Mouse (Mus musculus): ENCODE measurements at regions not wholly inside any gene's neighbourhood (a gene's known extent, or its start where the extent isn't known, plus 50 kb on each side); places are given as distances from the start of the nearest gene placed in this dataset.

DNA sequence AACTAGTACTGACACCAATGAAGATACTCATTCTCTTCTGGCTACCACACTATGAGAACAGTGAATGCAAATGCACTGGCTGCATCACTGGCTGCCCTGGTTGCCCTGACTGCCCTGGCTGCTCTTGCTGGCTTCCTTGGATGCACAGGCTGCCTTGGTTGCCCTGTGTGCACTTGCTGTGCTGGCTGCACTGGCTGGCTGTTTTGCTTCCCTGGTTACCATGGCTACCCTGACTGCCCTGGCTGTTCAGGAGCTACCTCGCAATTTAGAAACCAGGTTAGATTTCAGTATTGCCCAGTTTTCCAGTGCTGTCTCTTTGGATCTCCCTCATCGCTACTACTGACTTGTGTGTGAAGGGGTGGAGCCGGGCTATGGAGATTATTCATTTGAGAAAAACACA lies 175.7 kb downstream of the Fat4 start:
- Histone ChIP-seq H3K4me3 (no peak overlapping the region), H3K27me3 (no peaks in the 10 kb centered on the region), H3K36me3 (no peaks in the 10 kb centered on the region), H3K9ac (no peak overlapping the region), H3K27ac (no peak overlapping the region), H3K4me1 (replicated peaks) (peaks cover 4% of the 10 kb centered on the region), H3K4me2 (no peak overlapping the region), H3K9me3 (no peaks in the 10 kb centered on the region)
- 70% methylated on average over 3 of the region's 3 CpGs for WGBS
- ATAC-seq (ENCODE audit: low FRiP score): no peak

DNA sequence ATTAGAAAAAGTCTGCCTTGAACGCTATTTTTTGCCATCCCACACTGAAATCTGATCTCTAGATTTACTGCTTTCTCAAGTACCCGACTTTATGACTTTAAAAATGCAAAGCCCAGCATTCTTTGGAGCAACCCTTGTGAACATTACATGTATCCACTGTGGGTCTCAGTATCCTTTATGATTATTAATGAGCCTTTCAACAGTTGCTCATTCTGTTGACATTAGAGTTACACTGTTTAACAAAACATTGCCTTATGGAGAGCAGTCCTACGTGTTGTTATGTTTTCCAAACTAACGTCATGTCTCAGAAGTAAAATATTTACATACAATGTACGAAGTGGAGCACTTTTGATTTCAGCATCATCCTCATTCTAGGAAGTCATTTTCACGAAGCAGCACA lies 178.7 kb downstream of the Fat4 start:
- no peak for ATAC-seq (ENCODE audit: low FRiP score)
- Histone ChIP-seq H3K9me3 (no peaks in the 10 kb centered on the region), H3K4me3 (no peak overlapping the region), H3K27me3 (no peaks in the 10 kb centered on the region), H3K36me3 (no peaks in the 10 kb centered on the region), H3K27ac (no peak overlapping the region), H3K4me1 (replicated peaks) (peaks cover 4% of the 10 kb centered on the region), H3K4me2 (no peak overlapping the region), H3K9ac (no peak overlapping the region)
- WGBS: 80% methylated on average over 6 of the region's 6 CpGs

DNA sequence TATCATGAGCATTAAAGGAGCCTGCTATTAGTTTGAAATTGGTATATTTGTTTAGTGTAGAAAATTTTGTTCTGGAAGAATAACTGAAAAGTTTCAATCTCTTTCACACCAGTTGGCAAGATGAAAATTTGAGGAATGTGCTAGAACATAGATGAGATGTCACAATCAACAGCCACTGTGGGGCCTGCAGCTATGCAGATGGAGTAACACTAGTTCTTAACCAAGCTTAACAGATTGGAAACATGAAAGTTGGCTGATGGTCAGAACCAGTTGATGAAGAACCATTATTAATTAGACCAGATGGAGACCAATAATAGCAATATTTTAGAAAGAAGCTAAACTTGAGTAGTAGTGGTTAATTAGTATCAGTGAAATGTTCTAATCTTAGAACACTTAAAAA lies 182.3 kb downstream of the Fat4 start:
- ATAC-seq (ENCODE audit: low FRiP score): no peak

DNA sequence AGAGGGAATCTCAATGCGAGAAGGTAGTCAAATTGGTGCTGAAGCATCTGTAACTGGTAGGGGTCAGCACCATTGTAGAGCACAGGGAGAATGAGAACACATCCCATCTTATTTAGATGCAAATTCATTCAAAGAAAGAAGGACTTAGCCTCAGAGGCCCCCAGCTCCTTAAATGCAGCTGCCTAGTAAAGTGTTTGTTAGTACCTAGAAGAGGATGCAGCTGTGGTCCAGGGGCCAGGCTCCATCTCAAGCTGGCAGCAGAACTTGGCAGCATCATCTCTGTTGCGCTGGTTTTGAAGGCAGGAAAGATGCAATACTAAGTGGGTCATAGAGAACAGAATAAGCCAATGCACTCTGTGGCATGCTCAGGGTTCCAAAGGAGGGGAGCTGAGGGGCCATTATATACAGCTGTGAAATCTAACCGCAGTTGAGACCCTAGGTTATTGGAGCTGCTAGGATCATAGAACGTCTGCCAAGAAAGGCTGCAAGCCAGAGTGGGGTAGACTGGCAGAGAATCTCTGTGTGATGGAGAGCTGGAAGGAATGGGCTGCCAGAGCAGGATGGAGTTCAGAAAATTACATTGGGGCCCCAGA lies 196.0 kb downstream of the Fat4 start:
- Histone ChIP-seq H3K4me3 (no peak overlapping the region), H3K27ac (no peak overlapping the region), H3K9me3 (no peaks in the 10 kb centered on the region), H3K4me1 (replicated peaks) (no peaks in the 10 kb centered on the region), H3K9ac (no peak overlapping the region), H3K36me3 (no peaks in the 10 kb centered on the region), H3K4me2 (no peak overlapping the region), H3K27me3 (no peaks in the 10 kb centered on the region)
- no peak for ATAC-seq (ENCODE audit: low FRiP score)
- WGBS: 58% methylated on average over 4 of the region's 4 CpGs

More for the DNA sequence above, 182.3 kb downstream of the Fat4 start:
- H3K4me2 ChIP-seq: no peak overlapping the region
- H3K9ac ChIP-seq: no peak overlapping the region
- H3K27ac ChIP-seq: no peak overlapping the region
- no peak overlapping the region for H3K4me3 ChIP-seq
- no peaks in the 10 kb centered on the region for H3K27me3 ChIP-seq
- H3K4me1 ChIP-seq (replicated peaks): no peaks in the 10 kb centered on the region
- H3K9me3 ChIP-seq: no peaks in the 10 kb centered on the region
- H3K36me3 ChIP-seq: no peaks in the 10 kb centered on the region

DNA sequence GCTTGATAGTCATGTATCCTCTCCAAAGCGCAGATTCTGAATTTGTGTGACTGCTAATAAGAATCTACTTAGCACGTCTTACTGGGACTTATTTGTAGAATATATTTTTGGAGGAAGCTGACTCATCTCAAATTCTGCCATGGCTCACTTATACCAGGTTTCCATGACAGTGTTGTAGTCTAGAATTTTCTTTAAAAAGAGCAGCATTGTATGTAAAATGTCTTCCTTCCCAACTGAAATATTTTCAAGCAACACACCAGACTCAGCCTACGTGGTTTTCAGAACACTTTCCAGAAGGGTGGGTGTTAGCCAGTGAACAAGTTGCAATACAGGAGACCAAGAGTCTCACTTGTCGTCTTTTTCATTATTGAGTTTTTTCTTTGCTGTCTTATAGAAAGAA lies 202.2 kb downstream of the Fat4 start:
- H3K27ac ChIP-seq: no peak overlapping the region
- H3K27me3 ChIP-seq: no peaks in the 10 kb centered on the region
- no peaks in the 10 kb centered on the region for H3K4me1 ChIP-seq (replicated peaks)
- H3K4me3 ChIP-seq: no peak overlapping the region
- WGBS: 94% methylated on average over 4 of the region's 4 CpGs
- ATAC-seq (ENCODE audit: low FRiP score): no peak
- no peaks in the 10 kb centered on the region for H3K36me3 ChIP-seq
- H3K4me2 ChIP-seq: no peak overlapping the region
- H3K9ac ChIP-seq: no peak overlapping the region
- H3K9me3 ChIP-seq: no peaks in the 10 kb centered on the region

DNA sequence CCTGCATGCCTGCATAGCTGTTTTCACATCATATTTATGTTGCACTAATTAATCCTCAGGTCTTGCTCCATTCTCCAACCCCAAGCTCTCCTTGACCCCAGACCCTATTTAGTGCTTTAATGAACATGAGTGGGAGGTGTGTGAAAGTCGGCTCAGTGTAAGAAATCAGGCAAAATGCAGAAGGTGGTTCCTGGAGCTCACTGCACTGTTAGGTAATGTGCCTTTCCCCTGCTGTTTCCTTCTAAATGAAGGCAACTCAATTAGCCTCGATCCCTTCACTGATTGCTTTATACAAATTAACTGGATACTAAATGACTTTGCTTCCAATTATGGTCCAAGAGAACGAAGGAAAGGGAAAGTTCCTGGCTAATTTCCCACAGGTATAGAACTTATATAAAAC lies 215.6 kb downstream of the Fat4 start:
- no peak overlapping the region for H3K4me3 ChIP-seq
- H3K9ac ChIP-seq: no peak overlapping the region
- no peak for ATAC-seq (ENCODE audit: low FRiP score)
- no peaks in the 10 kb centered on the region for H3K9me3 ChIP-seq
- no peak overlapping the region for H3K27ac ChIP-seq
- H3K36me3 ChIP-seq: no peaks in the 10 kb centered on the region
- no peaks in the 10 kb centered on the region for H3K27me3 ChIP-seq
- no peak overlapping the region for H3K4me2 ChIP-seq
- WGBS: 83% methylated on average over 3 of the region's 3 CpGs
- no peaks in the 10 kb centered on the region for H3K4me1 ChIP-seq (replicated peaks)

DNA sequence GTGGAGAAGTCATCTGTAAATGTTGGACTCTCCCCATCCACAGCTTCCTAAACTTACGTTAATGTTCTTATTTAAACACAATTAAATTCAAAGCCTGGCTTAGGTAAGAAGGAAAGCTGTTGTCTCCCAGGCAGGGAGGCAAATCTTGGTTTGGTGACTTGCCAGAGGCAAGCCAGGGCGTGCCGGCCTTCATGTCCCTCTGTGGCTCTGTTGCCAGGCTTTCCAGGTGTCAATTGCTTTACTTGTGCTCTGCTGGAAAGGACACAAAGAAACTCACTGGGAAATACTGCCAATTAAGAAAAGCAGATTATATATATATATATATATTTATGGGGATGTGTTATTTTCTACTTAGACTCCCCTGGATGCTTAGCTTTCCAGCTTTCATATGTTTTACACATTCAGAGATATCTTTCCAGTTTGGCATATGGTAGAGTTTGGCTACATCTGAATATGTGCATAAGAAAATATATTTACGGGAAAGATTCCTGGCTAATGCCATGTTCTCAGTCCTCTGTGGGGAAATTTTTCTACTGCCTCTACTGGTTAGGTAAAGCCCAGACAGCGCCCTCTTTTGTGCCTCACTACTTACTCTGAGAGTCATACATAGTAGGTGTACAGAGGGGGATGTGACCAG lies 223.1 kb downstream of the Fat4 start:
- 87% methylated on average over 5 of the region's 5 CpGs for WGBS
- Histone ChIP-seq H3K9ac (no peak overlapping the region), H3K4me1 (replicated peaks) (no peaks in the 10 kb centered on the region), H3K27ac (no peak overlapping the region), H3K4me2 (no peak overlapping the region), H3K36me3 (no peaks in the 10 kb centered on the region), H3K9me3 (no peaks in the 10 kb centered on the region), H3K4me3 (no peak overlapping the region), H3K27me3 (no peaks in the 10 kb centered on the region)
- ATAC-seq (ENCODE audit: low FRiP score): no peak

DNA sequence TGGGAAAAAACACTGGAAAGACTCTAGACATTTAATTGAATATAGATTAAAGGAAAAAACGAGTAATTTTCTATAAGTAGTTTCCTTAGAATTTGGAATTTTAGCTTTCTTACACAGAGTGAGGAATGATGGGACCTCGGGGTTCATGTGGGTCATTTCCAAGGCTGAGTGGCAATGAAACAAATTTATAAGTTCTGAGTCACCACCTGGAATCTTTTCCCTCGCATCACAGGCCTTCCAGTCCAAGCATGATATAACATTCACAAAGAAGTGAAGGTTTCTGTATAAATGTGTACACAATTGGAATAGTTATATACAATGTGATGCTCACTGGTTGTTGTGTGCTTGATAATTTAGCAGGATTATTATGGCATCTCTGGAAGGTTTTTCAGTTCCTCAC lies 227.3 kb downstream of the Fat4 start:
- H3K4me2 ChIP-seq: no peak overlapping the region
- no peaks in the 10 kb centered on the region; the same call in 1 of the 2 replicates for H3K9me3 ChIP-seq
- H3K4me1 ChIP-seq (replicated peaks): no peaks in the 10 kb centered on the region
- H3K27me3 ChIP-seq: no peaks in the 10 kb centered on the region
- H3K9ac ChIP-seq: no peak overlapping the region
- no peak overlapping the region for H3K4me3 ChIP-seq
- no peak overlapping the region for H3K27ac ChIP-seq
- no peak for ATAC-seq (ENCODE audit: low FRiP score)
- WGBS: 84% methylated on average over 3 of the region's 3 CpGs
- no peaks in the 10 kb centered on the region for H3K36me3 ChIP-seq

DNA sequence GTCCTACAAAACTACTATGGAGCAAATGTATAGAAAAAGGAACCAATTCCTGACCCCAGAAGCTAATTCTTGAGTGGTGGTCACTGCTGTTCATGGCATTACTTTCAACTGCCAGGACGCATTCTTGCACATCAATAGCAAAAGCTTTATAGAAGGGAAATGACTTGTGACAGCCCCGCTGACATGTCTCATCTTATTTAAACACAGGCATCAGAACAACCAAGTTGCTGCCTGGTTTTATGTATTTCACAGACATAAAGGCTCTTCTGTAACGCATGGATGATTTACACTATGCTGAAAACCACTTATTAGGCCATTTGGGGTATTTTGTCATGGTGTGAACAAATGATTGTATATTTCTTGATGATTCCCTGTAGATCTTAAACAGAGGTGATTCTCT lies 228.1 kb downstream of the Fat4 start:
- H3K4me1 ChIP-seq (replicated peaks): no peaks in the 10 kb centered on the region
- ATAC-seq (ENCODE audit: low FRiP score): no peak
- H3K9ac ChIP-seq: no peak overlapping the region
- no peak overlapping the region for H3K27ac ChIP-seq
- H3K27me3 ChIP-seq: no peaks in the 10 kb centered on the region
- H3K4me2 ChIP-seq: no peak overlapping the region
- no peak overlapping the region for H3K4me3 ChIP-seq
- no peaks in the 10 kb centered on the region for H3K36me3 ChIP-seq
- WGBS: 71% methylated on average over 3 of the region's 3 CpGs
- no peaks in the 10 kb centered on the region; the same call in 1 of the 2 replicates for H3K9me3 ChIP-seq

DNA sequence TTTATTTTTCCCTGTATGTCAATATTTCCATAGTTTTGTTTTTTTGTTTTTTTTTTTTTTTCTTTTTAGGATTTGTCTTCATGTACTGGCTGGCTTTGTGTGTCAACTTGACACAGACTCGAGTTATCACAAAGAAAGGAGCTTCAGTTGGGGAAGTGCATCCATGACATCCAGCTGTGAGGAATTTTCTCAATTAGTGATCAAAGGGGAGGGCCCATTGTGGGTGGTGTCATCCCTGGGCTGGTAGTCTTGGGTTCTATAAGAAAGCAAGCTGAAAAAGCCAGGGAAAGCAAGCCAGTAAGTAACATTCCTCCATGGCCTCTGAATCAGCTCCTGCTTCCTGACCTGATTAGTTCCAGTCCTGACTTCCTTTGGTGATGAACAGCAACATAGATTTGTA lies 228.7 kb downstream of the Fat4 start:
- no peak overlapping the region for H3K4me2 ChIP-seq
- no peaks in the 10 kb centered on the region; the same call in 1 of the 2 replicates for H3K9me3 ChIP-seq
- no peak overlapping the region for H3K27ac ChIP-seq
- no peak overlapping the region for H3K4me3 ChIP-seq
- no peak overlapping the region for H3K9ac ChIP-seq
- no peaks in the 10 kb centered on the region for H3K27me3 ChIP-seq
- no peaks in the 10 kb centered on the region for H3K4me1 ChIP-seq (replicated peaks)
- no peaks in the 10 kb centered on the region for H3K36me3 ChIP-seq
- WGBS: 25% methylated on average over 1 of the region's 1 CpGs
- ATAC-seq (ENCODE audit: low FRiP score): no peak

DNA sequence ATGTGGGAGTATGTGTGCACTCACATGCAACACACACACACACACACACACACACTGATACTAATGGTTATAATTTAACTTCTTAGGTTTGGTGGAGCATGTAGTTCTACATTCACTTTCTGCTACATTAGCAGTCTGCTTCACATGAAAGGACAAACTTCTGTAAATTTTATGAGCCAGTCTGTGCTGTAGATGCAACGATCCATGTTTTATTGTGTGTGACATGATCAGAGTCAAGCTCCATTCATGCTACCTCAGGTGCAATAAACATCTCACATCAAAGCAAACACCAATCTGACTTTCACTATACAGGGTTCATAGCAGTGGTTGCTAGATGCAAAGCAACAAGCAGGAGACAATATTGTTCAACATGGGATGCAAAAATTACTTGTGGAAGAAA lies 235.5 kb downstream of the Fat4 start:
- H3K9ac ChIP-seq: no peak overlapping the region
- no peak for ATAC-seq (ENCODE audit: low FRiP score)
- no peaks in the 10 kb centered on the region for H3K27me3 ChIP-seq
- no peaks in the 10 kb centered on the region for H3K9me3 ChIP-seq
- no peaks in the 10 kb centered on the region for H3K36me3 ChIP-seq
- no peak overlapping the region for H3K4me2 ChIP-seq
- no peak overlapping the region for H3K4me3 ChIP-seq
- 82% methylated on average over 1 of the region's 1 CpGs for WGBS
- no peaks in the 10 kb centered on the region for H3K4me1 ChIP-seq (replicated peaks)
- H3K27ac ChIP-seq: no peak overlapping the region

DNA sequence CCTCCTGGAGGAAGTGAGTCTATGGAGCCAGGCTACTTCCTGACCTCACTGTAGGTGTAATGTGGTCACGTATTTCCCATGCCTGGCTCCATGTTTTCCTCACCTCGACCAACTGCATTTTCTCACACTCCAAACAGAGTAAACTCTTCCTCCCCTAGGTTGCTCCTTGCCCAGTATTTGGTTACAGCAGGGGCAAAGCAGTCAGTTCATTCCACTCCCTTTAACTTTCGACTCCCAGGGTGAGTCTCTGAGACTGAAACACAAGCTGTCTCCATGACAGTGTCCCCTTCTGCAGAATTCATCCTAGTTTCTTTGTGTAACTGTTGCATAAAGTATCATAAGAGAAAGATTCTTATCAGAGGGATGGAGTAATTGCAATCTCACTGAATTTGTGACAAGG lies 243.8 kb downstream of the Fat4 start:
- H3K9ac ChIP-seq: no peak overlapping the region
- ATAC-seq (ENCODE audit: low FRiP score): no peak
- no peaks in the 10 kb centered on the region for H3K4me1 ChIP-seq (replicated peaks)
- no peak overlapping the region for H3K4me3 ChIP-seq
- no peak overlapping the region for H3K27ac ChIP-seq
- 81% methylated on average over 3 of the region's 3 CpGs for WGBS
- H3K36me3 ChIP-seq: no peaks in the 10 kb centered on the region
- H3K4me2 ChIP-seq: no peak overlapping the region
- no peaks in the 10 kb centered on the region for H3K27me3 ChIP-seq
- H3K9me3 ChIP-seq: no peaks in the 10 kb centered on the region

DNA sequence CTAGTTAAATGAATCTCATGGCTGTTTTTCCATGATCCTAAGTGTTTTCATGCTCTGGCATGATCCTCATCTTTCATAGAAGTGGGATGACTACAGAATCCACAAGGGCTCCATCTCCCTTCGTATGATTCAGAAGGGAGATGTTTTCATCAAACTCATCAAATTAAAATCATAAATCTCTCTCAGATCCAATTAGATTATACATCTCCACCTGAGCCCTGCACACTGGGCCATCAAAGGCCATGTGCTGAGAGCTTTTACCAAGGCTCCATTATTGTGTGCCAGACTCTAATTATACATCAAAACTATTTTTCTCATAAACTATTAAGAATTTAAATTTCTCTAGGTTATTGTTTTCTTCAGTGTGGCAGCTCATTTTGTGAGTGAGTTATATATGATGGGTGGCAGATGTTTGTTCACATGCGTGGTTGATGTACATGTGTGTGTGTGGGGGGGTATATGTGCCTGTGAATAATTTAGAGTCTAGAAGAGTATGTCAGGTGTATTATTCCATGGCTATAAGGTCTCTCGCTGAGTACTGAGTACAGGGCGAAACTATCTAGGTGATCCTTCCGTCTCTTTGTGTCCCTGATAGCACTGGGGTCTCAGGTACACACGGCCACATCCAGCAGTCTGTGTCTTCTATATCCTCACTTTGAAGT lies 278.4 kb downstream of the Fat4 start:
- 0 out of 2 replicates have a peak overlapping the region, but pooled peaks have one; percentile 52 for H3K27ac ChIP-seq
- no peaks in the 10 kb centered on the region for H3K36me3 ChIP-seq
- H3K4me2 ChIP-seq: no peak overlapping the region
- peak; percentile 74 for ATAC-seq (ENCODE audit: low FRiP score)
- WGBS: 78% methylated on average over 6 of the region's 6 CpGs
- no peak overlapping the region for H3K9ac ChIP-seq
- no peaks in the 10 kb centered on the region for H3K9me3 ChIP-seq
- no peaks in the 10 kb centered on the region for H3K27me3 ChIP-seq
- H3K4me1 ChIP-seq (replicated peaks): no peaks in the 10 kb centered on the region
- no peak overlapping the region for H3K4me3 ChIP-seq
